Mouse (Mus musculus) midbrain, embryonic 11.5 days (tissue): ENCODE data around the gene Tnr. TPM values are rescaled to one million over a fixed set of nuclear protein-coding genes. Genes with fewer than 3 reads are reported as not detected.
A peak's percentile ranks its signal among the peaks of the same experiment; 100 is the strongest.

Experiments
- ATAC-seq: fragments of 200-750 bp; cut with Nextera tagmentation; 2 replicates; pipeline ENCODE4 v1.8.0; 2017; ENCODE audit warnings: moderate TSS enrichment, moderate library complexity; ENCODE audit not compliant: low FRiP score
- DNase-seq: peaks from one replicate; pipeline ENCODE4 v3.0.0; 2015; ENCODE audit warnings: low spot score; ENCODE audit errors: missing footprints
- H3K27ac ChIP-seq: fragments of 300-500 bp; sonication (generic); 2 replicates; pipeline ENCODE4 v1.5.1; 2014; ENCODE audit warnings: low read depth, low read length
- H3K27me3 ChIP-seq: fragments of 300-500 bp; sonication (generic); 2 replicates; pipeline ENCODE4 v1.6.1; 2014; ENCODE audit warnings: mild to moderate bottlenecking, low read length, moderate library complexity, mixed read lengths; ENCODE audit not compliant: control insufficient read depth, insufficient read depth
- H3K36me3 ChIP-seq: fragments of 300-500 bp; sonication (generic); 2 replicates; pipeline ENCODE4 v1.6.1; 2014; ENCODE audit warnings: mild to moderate bottlenecking, low read length, moderate library complexity, mixed read lengths; ENCODE audit not compliant: control insufficient read depth, insufficient read depth
- H3K4me1 ChIP-seq: fragments of 300-500 bp; sonication (generic); 2 replicates; pipeline ENCODE4 v1.6.1; 2014; ENCODE audit warnings: low read length; ENCODE audit not compliant: control insufficient read depth, insufficient read depth
- H3K4me2 ChIP-seq: fragments of 300-500 bp; sonication (generic); 2 replicates; pipeline ENCODE4 v1.6.1; 2014; ENCODE audit warnings: mild to moderate bottlenecking, moderate library complexity
- H3K4me3 ChIP-seq: fragments of 300-500 bp; sonication (generic); 2 replicates; pipeline ENCODE4 v1.5.1; 2014; ENCODE audit warnings: low read depth, low read length
- H3K9ac ChIP-seq: fragments of 300-500 bp; sonication (generic); 2 replicates; pipeline ENCODE4 v1.6.1; 2014; ENCODE audit warnings: low read length
- H3K9me3 ChIP-seq: fragments of 300-500 bp; sonication (generic); 2 replicates; pipeline ENCODE4 v1.6.1; 2016; ENCODE audit warnings: low read length; ENCODE audit not compliant: control insufficient read depth
- WGBS: fragments of 180-500 bp; shearing (Covaris S2); extraction: QIAGEN DNeasy Blood & Tissue Kit; methylation state at CpG from one replicate; pipeline ENCODE4 v1.1.7; 2014; 5-methylcytosine and 5-hydroxymethylcytosine counted together
- polyA plus RNA-seq: library from polyadenylated mRNA; unstranded; fragments of >200 nt; fragmentation: Nextera tagmentation; extraction: Ambion mirVana; gene quantifications from 2 replicates; pipeline ENCODE4 v1.2.1, GENCODE M21; 2014

Tnr gene
- polyA plus RNA-seq, 1 experiment from 2014 or later, result 0.16 TPM

DNA sequence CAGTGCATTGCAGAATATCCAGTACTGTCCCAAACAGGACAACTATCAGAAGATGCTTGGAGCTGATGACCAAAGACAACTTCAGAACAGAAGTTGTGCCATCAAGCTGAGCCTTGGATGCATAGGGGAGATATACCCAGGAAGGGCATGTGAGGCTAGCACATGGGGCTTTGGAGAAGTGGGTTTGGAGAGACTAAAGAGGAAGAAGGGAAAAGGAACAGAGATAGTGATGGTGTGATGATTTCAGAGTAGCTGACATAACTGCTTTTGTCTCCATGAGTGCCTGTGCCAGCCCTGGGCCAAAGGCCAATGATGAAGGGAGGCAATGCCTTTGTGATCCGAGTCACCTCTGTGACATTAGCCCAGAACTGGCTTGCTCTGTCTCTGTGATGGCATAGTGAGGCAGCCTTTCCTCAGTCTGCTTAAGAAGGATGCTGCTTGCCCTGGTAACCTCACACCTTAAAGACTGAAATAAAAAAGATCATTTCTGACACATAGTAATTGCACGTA is 220.2 kb downstream of the Tnr start:
- Histone ChIP-seq H3K9ac (no peak overlapping the region), H3K4me2 (no peak overlapping the region), H3K36me3 (no peaks in the 10 kb centered on the region), H3K27ac (no peak overlapping the region), H3K4me3 (no peak overlapping the region), H3K9me3 (no peaks in the 10 kb centered on the region), H3K4me1 (peaks cover 4% of the 10 kb centered on the region; the same call in 1 of the 2 replicates), H3K27me3 (no peaks in the 10 kb centered on the region; the same call in 1 of the 2 replicates)
- ATAC-seq (no peak), DNase-seq (peak; percentile 41)
- 94% methylated on average over 2 of the region's 2 CpGs for WGBS

DNA sequence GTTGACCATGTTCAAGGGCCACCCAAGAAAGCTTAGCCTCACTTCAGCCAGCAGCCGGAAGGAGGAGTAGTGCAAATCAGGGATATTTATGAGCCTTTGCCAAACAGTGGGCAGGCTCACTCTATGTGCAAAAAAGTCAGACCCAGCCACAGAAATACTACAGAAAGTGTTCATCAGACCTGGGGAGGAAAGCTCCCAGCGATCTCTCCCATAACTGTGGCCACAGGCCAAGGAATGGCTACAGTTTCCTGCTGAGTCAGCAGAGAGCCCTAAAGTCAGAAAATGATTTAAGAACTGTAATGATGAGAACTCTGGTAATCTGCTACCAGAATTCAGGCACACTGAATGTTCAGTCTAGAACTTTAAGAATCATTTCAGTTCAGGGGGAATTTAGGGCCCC is 221.7 kb downstream of the Tnr start:
- no peak overlapping the region for H3K9ac ChIP-seq
- H3K4me3 ChIP-seq, result no peak overlapping the region
- H3K27me3 ChIP-seq, result no peaks in the 10 kb centered on the region
- H3K27ac ChIP-seq, result no peak overlapping the region
- ATAC-seq (no peak), DNase-seq (no peak)
- WGBS, result 88% methylated on average over 2 of the region's 2 CpGs
- peaks cover 4% of the 10 kb centered on the region; the same call in 1 of the 2 replicates for H3K4me1 ChIP-seq
- H3K4me2 ChIP-seq, result no peak overlapping the region
- H3K36me3 ChIP-seq, result no peaks in the 10 kb centered on the region
- no peaks in the 10 kb centered on the region for H3K9me3 ChIP-seq

DNA sequence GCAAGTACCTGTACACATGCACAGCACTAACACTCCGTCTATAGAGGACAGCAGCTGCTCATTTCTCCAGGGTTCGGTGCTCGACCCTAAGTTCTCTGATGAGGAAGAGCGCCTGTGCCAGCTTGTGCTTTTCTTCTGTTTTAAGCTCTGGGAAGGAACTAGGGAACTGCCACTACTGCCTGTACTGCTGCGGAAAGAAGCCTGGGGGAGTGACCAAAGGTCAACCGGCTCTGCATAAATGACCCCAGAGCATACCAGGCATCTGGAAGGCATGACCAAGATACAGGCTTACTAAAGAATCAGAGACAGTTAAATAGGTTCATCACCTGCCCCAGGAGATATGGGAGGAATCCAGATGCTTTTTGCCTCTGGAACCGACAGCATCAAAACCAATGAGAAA is 224.4 kb downstream of the Tnr start:
- ATAC-seq (no peak), DNase-seq (peak; percentile 26)
- H3K9ac ChIP-seq, result no peak overlapping the region
- no peaks in the 10 kb centered on the region for H3K36me3 ChIP-seq
- WGBS, result 65% methylated on average over 7 of the region's 7 CpGs
- no peak overlapping the region for H3K27ac ChIP-seq
- H3K9me3 ChIP-seq, result no peaks in the 10 kb centered on the region
- H3K4me3 ChIP-seq, result no peak overlapping the region
- no peaks in the 10 kb centered on the region for H3K27me3 ChIP-seq
- H3K4me2 ChIP-seq, result no peak overlapping the region
- peaks cover 2% of the 10 kb centered on the region; the same call in 1 of the 2 replicates for H3K4me1 ChIP-seq

- 75% methylated on average over 5 of the region's 5 CpGs for WGBS
Measured at GRCm38 (mm10) chr1:159750411-159750810, 226.8 kb downstream of the Tnr start.

DNA sequence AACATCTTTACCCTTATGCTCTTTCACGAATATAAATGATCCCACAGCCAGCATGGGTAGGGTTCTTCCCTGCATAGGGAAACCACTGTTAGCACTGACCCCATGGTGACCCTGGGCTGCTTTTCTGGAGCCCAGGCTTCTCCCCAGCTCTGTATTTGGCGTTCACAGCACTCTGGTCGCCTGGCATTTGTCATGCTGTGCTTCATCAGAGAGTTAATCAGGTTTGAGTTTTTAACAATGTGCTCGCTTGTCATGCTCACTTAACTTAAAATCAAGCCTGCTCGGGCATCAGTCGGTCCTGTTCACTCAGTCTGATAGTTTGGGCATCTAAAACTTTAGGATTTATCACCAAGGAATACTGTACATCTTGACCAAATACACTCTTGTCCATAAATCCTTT is 227.3 kb downstream of the Tnr start:
- Histone ChIP-seq H3K9ac (no peak overlapping the region), H3K27ac (no peak overlapping the region), H3K4me3 (no peak overlapping the region), H3K4me2 (no peak overlapping the region), H3K36me3 (no peaks in the 10 kb centered on the region), H3K4me1 (peaks cover 2% of the 10 kb centered on the region; the same call in 1 of the 2 replicates), H3K9me3 (no peaks in the 10 kb centered on the region), H3K27me3 (no peaks in the 10 kb centered on the region)
- 27% methylated on average over 6 of the region's 6 CpGs for WGBS
- ATAC-seq (0 out of 2 replicates have a peak, but pooled peaks have one; percentile 44), DNase-seq (no peak)

More at GRCm38 (mm10) chr1:159750411-159750810, 226.8 kb downstream of the Tnr start:
- no peak for ATAC-seq
- Histone ChIP-seq H3K27ac (no peak overlapping the region), H3K9ac (no peak overlapping the region), H3K27me3 (no peaks in the 10 kb centered on the region), H3K4me2 (no peak overlapping the region), H3K36me3 (no peaks in the 10 kb centered on the region), H3K4me1 (peaks cover 2% of the 10 kb centered on the region; the same call in 1 of the 2 replicates), H3K9me3 (no peaks in the 10 kb centered on the region), H3K4me3 (no peak overlapping the region)
- DNase-seq, result no peak

- Histone ChIP-seq H3K4me2 (no peak overlapping the region), H3K27me3 (no peaks in the 10 kb centered on the region), H3K4me1 (no peaks in the 10 kb centered on the region), H3K9ac (no peak overlapping the region), H3K4me3 (no peak overlapping the region), H3K27ac (no peak overlapping the region), H3K36me3 (no peaks in the 10 kb centered on the region), H3K9me3 (no peaks in the 10 kb centered on the region)
- ATAC-seq, result no peak
- DNase-seq, result no peak
Measured at GRCm38 (mm10) chr1:159760970-159761369, 237.4 kb downstream of the Tnr start.

- no peak for DNase-seq
- H3K4me2 ChIP-seq, result no peak overlapping the region
- no peaks in the 10 kb centered on the region for H3K4me1 ChIP-seq
- H3K9me3 ChIP-seq, result no peaks in the 10 kb centered on the region
- H3K4me3 ChIP-seq, result no peak overlapping the region
- H3K9ac ChIP-seq, result no peak overlapping the region
- WGBS, result 89% methylated on average over 2 of the region's 2 CpGs
- no peaks in the 10 kb centered on the region for H3K36me3 ChIP-seq
- ATAC-seq, result no peak
- no peak overlapping the region for H3K27ac ChIP-seq
- no peaks in the 10 kb centered on the region for H3K27me3 ChIP-seq
Measured at GRCm38 (mm10) chr1:159763901-159764300, 240.3 kb downstream of the Tnr start.

DNA sequence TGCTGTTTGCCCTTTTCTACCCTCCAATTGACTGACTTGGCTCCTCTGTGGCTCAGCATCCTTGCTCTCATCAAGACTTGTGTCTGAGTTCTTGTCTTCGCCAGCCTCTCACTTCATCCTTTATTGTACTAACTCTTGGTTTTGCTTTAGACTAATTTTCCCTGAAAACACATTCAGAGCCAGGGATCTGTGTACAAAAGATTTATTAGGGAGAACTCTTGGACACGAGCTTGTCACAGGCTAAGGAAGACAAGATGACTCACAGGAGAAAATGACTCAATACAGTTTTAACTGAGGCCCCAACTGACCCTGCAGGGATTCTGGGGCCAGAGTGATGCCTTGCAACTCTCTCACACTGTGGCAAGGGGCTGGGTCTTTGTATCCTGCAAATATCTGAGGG is 241.3 kb downstream of the Tnr start:
- Histone ChIP-seq H3K9ac (no peak overlapping the region), H3K27ac (no peak overlapping the region), H3K36me3 (no peaks in the 10 kb centered on the region), H3K4me1 (0 out of 2 replicates have a peak, but pooled peaks cover 2% of the 10 kb centered on the region), H3K4me2 (no peak overlapping the region), H3K9me3 (no peaks in the 10 kb centered on the region), H3K4me3 (no peak overlapping the region), H3K27me3 (no peaks in the 10 kb centered on the region)
- 81% methylated on average over 2 of the region's 2 CpGs for WGBS
- ATAC-seq (no peak), DNase-seq (no peak)

- Histone ChIP-seq H3K4me1 (peaks cover 2% of the 10 kb centered on the region; the same call in 1 of the 2 replicates), H3K9me3 (no peaks in the 10 kb centered on the region), H3K4me3 (no peak overlapping the region), H3K27me3 (no peaks in the 10 kb centered on the region), H3K36me3 (no peaks in the 10 kb centered on the region), H3K27ac (no peak overlapping the region), H3K4me2 (no peak overlapping the region), H3K9ac (no peak overlapping the region)
- DNase-seq (no peak), ATAC-seq (0 out of 2 replicates have a peak, but pooled peaks have one; percentile 45)
- 48% methylated on average over 6 of the region's 6 CpGs for WGBS
Measured at GRCm38 (mm10) chr1:159769948-159770347, 246.4 kb downstream of the Tnr start.
